Mouse (Mus musculus) small intestine, adult 2 months (tissue): ENCODE results near the gene Lix1l. TPM values are rescaled to one million over a fixed set of nuclear protein-coding genes. Genes with fewer than 3 reads are reported as not detected.
A peak's percentile ranks its signal among the peaks of the same experiment; 100 is the strongest.

Source experiments
- H3K27ac ChIP-seq: fragments of 200-500 bp; 2 replicates; pipeline ENCODE4 v1.5.1; 2012; ENCODE audit warnings: low read depth, low read length, control low read depth, inconsistent platforms; ENCODE audit not compliant: insufficient read depth
- H3K27me3 ChIP-seq: fragments of 200-500 bp; 2 replicates; pipeline ENCODE4 v1.6.1; 2012; ENCODE audit warnings: mild to moderate bottlenecking, moderate library complexity, low read length, inconsistent platforms; ENCODE audit not compliant: control insufficient read depth, insufficient read depth
- H3K36me3 ChIP-seq: fragments of 200-500 bp; 2 replicates; pipeline ENCODE4 v1.6.1; 2012; ENCODE audit warnings: mild to moderate bottlenecking, low read length, control low read depth, inconsistent platforms; ENCODE audit not compliant: control insufficient read depth, insufficient read depth
- H3K4me1 ChIP-seq: fragments of 200-500 bp; 2 replicates; pipeline ENCODE4 v1.6.1; 2012; ENCODE audit warnings: low read length, inconsistent platforms, mixed read lengths; ENCODE audit not compliant: control insufficient read depth, insufficient read depth, insufficient read length
- H3K4me3 ChIP-seq: fragments of 200-500 bp; 2 replicates; pipeline ENCODE4 v1.5.1; 2012; ENCODE audit warnings: low read depth, mild to moderate bottlenecking, control low read depth, inconsistent platforms, low read length, moderate library complexity
- CTCF ChIP-seq: fragments of 200-500 bp; IDR thresholded peaks from 2 replicates; pipeline ENCODE4 v1.5.1; 2012; ENCODE audit warnings: low read depth, mild to moderate bottlenecking, control low read depth, inconsistent platforms, low read length, moderate library complexity, mixed read lengths; ENCODE audit not compliant: insufficient replicate concordance, insufficient read length; ENCODE audit errors: extremely low read depth
- POLR2A ChIP-seq: fragments of 200-500 bp; IDR thresholded peaks from 2 replicates; pipeline ENCODE4 v1.6.1; 2012; ENCODE audit warnings: low read depth, mild to moderate bottlenecking, control low read depth, inconsistent platforms, low read length, moderate library complexity
- WGBS: fragments of 180-500 bp; shearing (Covaris S2); methylation state at CpG from one replicate; pipeline ENCODE4 v1.1.7; 2018; 5-methylcytosine and 5-hydroxymethylcytosine counted together
- polyA plus RNA-seq: library from polyadenylated mRNA; depleted of rRNA; stranded (reverse); fragments of >200 nt; gene quantifications from 2 replicates; pipeline ENCODE4 v1.2.3, GENCODE M21; 2012

The Lix1l gene
- polyA plus RNA-seq, 1 experiment, result 7.6 TPM

GRCm38 (mm10) chr3:96556651-96557635 is 44.0 kb upstream of the Lix1l start:
- TF ChIP-seq POLR2A (no peak), CTCF (no peak)
- H3K4me3 ChIP-seq, result peak overlapping the region; percentile 66
- peak overlapping the region; percentile 99 for H3K27ac ChIP-seq
- H3K27me3 ChIP-seq, result no peaks in the 10 kb centered on the region
- WGBS, result 1% methylated on average over 22 of the region's 22 CpGs
- H3K4me1 ChIP-seq, result peaks cover 7% of the 10 kb centered on the region
- H3K36me3 ChIP-seq, result peaks cover 31% of the 10 kb centered on the region

GRCm38 (mm10) chr3:96557694-96558093 is 43.3 kb upstream of the Lix1l start, which contains the start of gene Txnip:
Txnip (plus strand) TSS chr3:96557957.
- Histone ChIP-seq H3K27ac (peak within 1 kb of the TSS; percentile 99), H3K4me3 (peak within 1 kb of the TSS; percentile 81), H3K27me3 (no peaks in the 10 kb centered on the region), H3K4me1 (peaks cover 7% of the 10 kb centered on the region), H3K36me3 (peaks cover 32% of the 10 kb centered on the region)
- TF ChIP-seq CTCF (0 out of 2 replicates have a peak, but pooled peaks have one; percentile 1), POLR2A (peak; percentile 100)
- WGBS, result under 1% methylated on average over 26 of the region's 26 CpGs

GRCm38 (mm10) chr3:96558159-96558558 is 42.8 kb upstream of the Lix1l start:
- TF ChIP-seq CTCF (0 out of 2 replicates have a peak, but pooled peaks have one; percentile 1), POLR2A (no peak)
- Histone ChIP-seq H3K4me1 (peaks cover 7% of the 10 kb centered on the region), H3K4me3 (peak overlapping the region; percentile 81), H3K36me3 (peaks cover 32% of the 10 kb centered on the region), H3K27me3 (no peaks in the 10 kb centered on the region), H3K27ac (peak overlapping the region; percentile 96)
- under 1% methylated on average over 17 of the region's 17 CpGs for WGBS

GRCm38 (mm10) chr3:96558668-96559196 is 42.2 kb upstream of the Lix1l start:
- H3K4me1 ChIP-seq, result peaks cover 6% of the 10 kb centered on the region; the same call in 1 of the 2 replicates
- H3K27ac ChIP-seq, result peak overlapping the region; percentile 96
- H3K27me3 ChIP-seq, result no peaks in the 10 kb centered on the region
- WGBS, result 1% methylated on average over 10 of the region's 10 CpGs
- peaks cover 32% of the 10 kb centered on the region for H3K36me3 ChIP-seq
- TF ChIP-seq CTCF (no peak), POLR2A (no peak)
- peak overlapping the region; percentile 81 for H3K4me3 ChIP-seq

- TF ChIP-seq CTCF (no peak), POLR2A (no peak)
- Histone ChIP-seq H3K36me3 (peaks cover 32% of the 10 kb centered on the region), H3K4me3 (peak overlapping the region; percentile 81), H3K27me3 (no peaks in the 10 kb centered on the region), H3K4me1 (peaks cover 13% of the 10 kb centered on the region; the same call in 1 of the 2 replicates), H3K27ac (peak overlapping the region; percentile 96)
- WGBS, result 1% methylated on average over 12 of the region's 12 CpGs
Observed at GRCm38 (mm10) chr3:96559398-96559910, 41.5 kb upstream of the Lix1l start.

- H3K36me3 ChIP-seq, result peaks cover 32% of the 10 kb centered on the region
- TF ChIP-seq POLR2A (no peak), CTCF (no peak)
Observed at GRCm38 (mm10) chr3:96559911-96560850, 40.8 kb upstream of the Lix1l start.

More at GRCm38 (mm10) chr3:96559911-96560850, 40.8 kb upstream of the Lix1l start:
- WGBS, result 4% methylated on average over 23 of the region's 23 CpGs
- H3K27ac ChIP-seq, result peak overlapping the region; percentile 75
- peak overlapping the region; percentile 81 for H3K4me3 ChIP-seq
- peaks cover 13% of the 10 kb centered on the region; the same call in 1 of the 2 replicates for H3K4me1 ChIP-seq
- H3K27me3 ChIP-seq, result no peaks in the 10 kb centered on the region
